Mouse (Mus musculus): ENCODE results near the gene Ankrd33.

The Ankrd33 gene

DNA sequence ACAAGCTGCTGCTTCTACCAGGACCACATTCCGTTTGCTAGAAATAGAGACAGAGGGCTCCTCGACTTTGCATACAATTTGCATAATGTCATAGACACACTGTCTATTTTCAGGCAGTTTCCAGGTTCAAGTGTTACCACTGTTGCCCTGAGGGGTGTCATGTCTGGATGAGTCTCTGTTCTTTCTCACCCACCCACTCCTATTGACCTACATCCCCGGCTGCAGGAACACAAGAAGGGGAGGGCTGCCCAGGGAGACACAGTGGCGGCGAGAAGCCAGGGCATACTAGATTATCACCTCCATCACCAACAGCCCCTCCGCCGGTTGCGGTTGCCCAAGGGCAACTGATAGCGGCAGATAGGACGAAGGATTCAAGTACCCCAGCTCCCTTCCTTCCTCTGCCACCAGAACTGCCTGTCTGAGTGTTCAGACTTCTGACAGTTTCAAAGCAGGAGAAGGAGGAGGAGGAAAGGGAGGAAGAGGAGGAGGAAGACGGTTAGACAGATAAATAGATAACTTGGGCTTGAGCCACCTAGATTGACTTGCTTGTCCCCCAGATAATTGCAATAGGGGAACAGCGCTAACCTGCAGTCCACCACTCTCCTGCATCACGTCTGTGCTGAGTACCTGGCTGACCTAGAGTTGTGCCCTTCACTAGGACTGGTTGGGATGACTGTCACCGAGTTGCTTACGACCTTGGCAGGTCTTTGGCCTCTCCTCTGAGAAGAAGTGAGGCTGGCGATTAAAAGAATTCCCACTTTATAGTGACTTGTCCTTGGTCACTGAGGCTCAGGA is 31.8 kb downstream of the Ankrd33 start:
- no peak for DNase-seq (ENCODE audit: inconsistent ontology term)

GRCm38 (mm10) chr15:101147910-101148273 is 32.3 kb downstream of the Ankrd33 start:
- DNase-seq (ENCODE audit: inconsistent ontology term), result no peak

GRCm38 (mm10) chr15:101148604-101149003 is 33.0 kb downstream of the Ankrd33 start:
- DNase-seq (ENCODE audit: inconsistent ontology term), result no peak

DNA sequence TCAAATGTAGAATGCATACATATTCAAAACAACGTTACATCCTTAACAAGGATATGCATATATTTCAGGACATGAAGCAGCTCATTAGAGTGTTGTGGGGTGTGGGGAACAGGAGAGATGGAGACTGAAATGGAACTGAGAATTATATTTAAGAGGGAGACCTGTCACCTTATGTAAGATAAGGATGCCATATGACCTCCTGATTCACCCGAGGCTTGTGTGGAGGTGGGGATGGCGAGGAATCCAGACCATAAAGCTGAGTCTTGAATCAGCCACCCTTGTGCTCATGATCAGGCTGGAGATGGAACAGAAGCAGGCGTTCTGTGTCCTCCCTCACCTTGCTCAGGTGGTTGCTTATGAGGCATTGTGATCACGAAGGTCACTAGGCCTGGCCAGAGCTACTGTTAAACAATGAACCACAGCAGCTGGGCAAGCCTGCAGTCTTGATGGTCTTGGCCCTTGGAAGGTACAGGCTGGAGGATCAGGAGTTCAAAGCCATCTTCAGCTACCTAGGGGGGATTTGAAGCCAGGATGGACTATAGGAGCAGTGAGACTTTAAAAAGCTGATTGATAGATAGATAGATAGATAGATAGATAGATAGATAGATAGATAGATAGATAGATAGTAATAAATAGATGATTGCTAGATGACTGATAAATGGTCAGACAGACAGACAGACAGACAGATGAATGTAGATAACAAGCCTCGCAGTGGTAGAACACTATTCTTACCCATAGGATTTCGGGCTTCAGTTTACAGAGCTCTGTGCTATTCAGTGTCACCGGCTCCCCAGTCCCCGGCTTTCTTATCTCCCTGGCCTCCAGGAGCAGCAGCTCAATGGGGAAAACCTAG is 36.1 kb downstream of the Ankrd33 start:
- DNase-seq (ENCODE audit: inconsistent ontology term), result no peak

DNA sequence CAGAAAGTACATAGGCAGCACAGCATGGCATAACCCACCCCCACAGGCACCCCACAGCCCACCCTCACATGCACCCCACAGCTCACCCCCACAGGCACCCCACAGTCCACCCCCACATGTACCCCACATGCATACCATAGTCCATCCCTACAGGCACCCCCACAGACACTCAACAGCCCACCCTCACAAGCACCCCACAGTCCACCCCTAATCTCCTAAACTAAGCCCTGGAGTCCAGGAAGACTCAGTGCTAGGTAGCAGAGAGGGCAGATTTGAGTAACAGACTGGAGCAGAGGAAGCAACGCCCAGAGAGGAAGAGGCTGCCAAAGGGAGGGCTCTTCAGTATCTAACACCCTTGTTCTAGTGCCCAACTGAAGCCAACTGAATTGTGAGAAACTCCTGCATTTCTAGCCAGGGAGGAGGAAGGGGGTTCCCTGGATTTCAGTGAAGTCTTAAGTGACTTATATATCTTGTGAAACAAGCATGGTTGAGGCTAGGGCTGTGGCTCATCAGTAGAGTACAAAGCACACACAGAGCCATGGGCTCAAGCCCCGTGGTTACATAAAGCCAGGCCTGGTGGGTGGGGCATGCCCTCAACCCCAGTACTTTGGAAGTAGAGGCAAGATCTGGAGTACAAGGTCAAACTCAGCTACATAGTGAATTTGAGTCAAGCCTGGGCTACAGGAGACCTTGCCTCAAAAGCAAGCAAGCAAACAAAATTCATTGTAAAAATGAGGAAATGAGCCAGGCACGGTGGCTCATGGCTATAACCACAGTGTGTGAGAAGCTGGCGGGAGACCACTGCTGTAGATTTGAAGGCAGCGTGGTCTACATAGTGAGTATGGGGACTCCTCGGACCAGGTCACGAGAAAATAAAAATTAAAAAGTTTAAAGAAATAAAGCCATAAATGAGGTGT is 39.4 kb downstream of the Ankrd33 start:
- DNase-seq (ENCODE audit: inconsistent ontology term), result no peak

DNA sequence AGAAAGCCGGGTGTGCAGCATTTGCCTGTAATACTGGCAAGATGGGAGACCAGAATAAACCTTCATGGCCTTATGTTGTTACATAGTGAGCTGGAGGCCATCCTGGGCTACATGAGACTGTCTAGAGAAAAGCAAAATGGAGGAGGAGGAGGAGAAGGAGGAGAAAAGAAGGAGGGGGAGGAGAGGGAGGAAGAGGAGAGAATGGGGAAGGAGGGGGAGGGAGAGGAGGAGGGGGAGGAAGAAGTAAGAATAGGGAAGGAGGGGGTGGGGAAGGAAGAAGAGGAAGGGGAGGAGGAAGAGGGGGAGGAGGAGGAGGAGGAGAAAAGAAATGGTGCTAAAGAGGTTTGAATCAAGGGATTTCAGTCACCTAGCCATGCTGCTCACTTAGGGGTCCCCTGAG is 44.6 kb downstream of the Ankrd33 start:
- no peak for DNase-seq (ENCODE audit: inconsistent ontology term)

DNA sequence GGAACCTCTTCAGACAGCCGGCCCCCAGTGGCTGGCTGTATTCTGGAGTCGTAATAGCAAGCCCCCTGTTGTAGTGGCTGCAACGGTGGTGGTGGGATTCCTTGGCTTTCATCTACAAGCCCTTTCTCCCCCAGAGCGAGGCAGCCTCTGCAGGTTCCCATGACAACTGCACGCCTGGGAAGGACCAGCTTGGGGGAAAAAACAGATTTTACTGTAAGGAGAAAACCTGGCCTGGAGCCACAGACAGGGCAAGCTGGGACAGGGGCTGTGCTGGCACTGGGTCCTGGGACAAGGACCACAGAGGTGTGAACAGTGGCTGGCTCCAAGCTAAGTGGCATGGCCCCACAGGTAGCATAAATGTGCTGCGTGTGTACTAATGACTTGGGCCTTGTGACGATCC is 45.0 kb downstream of the Ankrd33 start:
- no peak for DNase-seq (ENCODE audit: inconsistent ontology term)

- no peak for DNase-seq (ENCODE audit: inconsistent ontology term)
Measured at GRCm38 (mm10) chr15:101161534-101161933, 46.0 kb downstream of the Ankrd33 start.

DNA sequence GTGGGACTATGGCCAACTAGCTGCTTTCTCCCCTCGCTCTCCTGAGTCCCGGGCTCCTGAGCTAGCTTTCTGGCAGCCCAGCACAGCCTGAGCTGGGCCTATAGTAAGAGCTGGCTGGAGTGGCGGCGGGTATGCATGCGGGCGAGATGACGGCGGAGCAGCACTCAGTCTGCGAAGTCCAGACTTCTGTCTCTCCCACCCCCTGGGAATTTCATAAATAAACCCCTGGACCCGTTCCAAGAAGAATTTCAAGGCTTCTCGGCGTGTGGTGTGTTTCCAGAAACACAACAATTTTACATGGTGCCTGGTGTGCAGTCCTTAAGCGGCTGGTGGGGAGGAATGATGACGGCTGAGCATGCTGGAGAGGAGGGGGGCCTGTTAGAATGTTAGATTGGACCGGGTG is 47.5 kb downstream of the Ankrd33 start:
- DNase-seq (ENCODE audit: inconsistent ontology term), result no peak

DNA sequence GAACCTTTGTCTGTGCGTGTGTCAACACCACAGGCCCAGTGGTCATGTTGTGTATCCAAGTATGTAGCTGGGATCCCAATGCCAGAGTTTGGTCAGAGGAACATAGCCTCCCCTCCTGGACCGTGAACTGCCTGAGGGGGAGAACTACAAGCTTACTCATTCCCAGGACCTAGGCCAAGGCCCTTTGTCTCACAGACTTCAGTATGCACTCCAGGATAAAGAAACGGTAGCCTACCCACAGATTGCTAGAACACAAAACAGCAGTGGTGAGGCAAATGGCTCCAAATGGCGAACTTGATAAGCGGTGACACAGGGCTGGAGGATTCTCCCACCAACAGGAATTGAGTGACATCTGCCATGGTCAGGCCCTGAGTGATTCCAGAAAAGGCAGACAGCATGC is 48.3 kb downstream of the Ankrd33 start:
- DNase-seq (ENCODE audit: inconsistent ontology term), result peak; percentile 91

GRCm38 (mm10) chr15:101164291-101164690 is 48.7 kb downstream of the Ankrd33 start:
- DNase-seq (ENCODE audit: inconsistent ontology term), result no peak

GRCm38 (mm10) chr15:101165658-101166437 is 50.3 kb downstream of the Ankrd33 start:
- DNase-seq (ENCODE audit: inconsistent ontology term), result no peak

GRCm38 (mm10) chr15:101167553-101167952 is 52.0 kb downstream of the Ankrd33 start:
- DNase-seq (ENCODE audit: inconsistent ontology term), result no peak

Data from Muller cell, postnatal 12 days (primary cell).